Mouse (Mus musculus): ENCODE measurements around the gene Spats1. TPM values are rescaled to one million over a fixed set of nuclear protein-coding genes. Genes with fewer than 3 reads are reported as not detected.

Gene Spats1
- polyA plus RNA-seq, 1 experiment, result 0.04 TPM

DNA sequence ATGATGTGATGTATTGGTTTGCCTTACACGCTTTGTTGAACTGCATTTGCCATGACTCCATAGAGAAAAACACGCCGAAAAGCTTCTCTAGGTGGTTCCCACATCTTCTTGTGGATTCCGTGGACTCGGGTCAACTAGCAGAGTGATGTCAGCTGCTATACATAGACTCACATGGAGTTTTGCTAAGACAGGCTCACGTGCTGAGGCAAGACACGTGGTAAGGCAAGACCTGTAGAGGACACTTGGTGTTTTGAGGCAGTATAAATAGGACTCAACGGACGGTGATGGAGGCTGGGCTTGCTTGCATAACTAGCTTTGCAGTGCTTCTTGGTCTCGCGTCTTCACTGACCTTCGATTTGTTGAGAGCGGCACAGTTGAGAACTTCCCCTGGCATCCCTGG is 23.2 kb upstream of the Spats1 start:
- TF ChIP-seq CTCF (IDR thresholded peaks at IDR 0.05; ENCODE audit: insufficient read depth, low read length), result no peak
- TF ChIP-seq POLR2A (IDR thresholded peaks at IDR 0.05; ENCODE audit: borderline replicate concordance, extremely low read depth, low read depth, low read length), result no peak

DNA sequence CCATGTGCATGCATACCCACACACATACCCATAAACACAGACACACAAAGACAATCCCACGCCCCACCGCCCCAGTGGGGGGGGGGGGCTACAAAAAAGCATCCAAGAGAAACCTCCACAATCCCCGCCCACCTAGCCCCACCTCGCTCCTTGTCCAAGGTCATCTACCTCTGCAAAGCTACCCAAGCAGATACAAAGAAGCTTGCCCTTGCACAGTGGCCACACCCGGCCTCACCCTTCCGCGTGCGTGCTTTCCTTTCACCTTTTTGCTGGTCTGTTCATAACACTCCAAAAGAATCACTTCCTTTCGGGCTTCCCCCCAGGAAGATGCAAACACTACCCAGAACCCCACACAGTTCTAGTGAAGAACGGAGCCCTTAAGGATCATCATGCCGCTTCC is 20.2 kb upstream of the Spats1 start:
- DNase-seq, result no peak
- 68% methylated on average over 11 of the region's 11 CpGs for WGBS
- TF ChIP-seq CTCF (IDR thresholded peaks at IDR 0.05; ENCODE audit: insufficient read depth, low read length), result no peak
- TF ChIP-seq POLR2A (IDR thresholded peaks at IDR 0.05; ENCODE audit: borderline replicate concordance, extremely low read depth, low read depth, low read length), result no peak
- Histone ChIP-seq H3K4me1 (ENCODE audit: control insufficient read depth, insufficient read depth, low read length) (no peaks in the 10 kb centered on the region), H3K4me3 (replicated peaks; ENCODE audit: extremely low read depth, low read depth, low read length) (no peak overlapping the region)

More for the DNA sequence above, 23.2 kb upstream of the Spats1 start:
- WGBS, result 75% methylated on average over 13 of the region's 13 CpGs
- H3K4me1 ChIP-seq (ENCODE audit: control insufficient read depth, insufficient read depth, low read length), result no peaks in the 10 kb centered on the region
- no peak for DNase-seq
- H3K4me3 ChIP-seq (replicated peaks; ENCODE audit: extremely low read depth, low read depth, low read length), result no peak overlapping the region

DNA sequence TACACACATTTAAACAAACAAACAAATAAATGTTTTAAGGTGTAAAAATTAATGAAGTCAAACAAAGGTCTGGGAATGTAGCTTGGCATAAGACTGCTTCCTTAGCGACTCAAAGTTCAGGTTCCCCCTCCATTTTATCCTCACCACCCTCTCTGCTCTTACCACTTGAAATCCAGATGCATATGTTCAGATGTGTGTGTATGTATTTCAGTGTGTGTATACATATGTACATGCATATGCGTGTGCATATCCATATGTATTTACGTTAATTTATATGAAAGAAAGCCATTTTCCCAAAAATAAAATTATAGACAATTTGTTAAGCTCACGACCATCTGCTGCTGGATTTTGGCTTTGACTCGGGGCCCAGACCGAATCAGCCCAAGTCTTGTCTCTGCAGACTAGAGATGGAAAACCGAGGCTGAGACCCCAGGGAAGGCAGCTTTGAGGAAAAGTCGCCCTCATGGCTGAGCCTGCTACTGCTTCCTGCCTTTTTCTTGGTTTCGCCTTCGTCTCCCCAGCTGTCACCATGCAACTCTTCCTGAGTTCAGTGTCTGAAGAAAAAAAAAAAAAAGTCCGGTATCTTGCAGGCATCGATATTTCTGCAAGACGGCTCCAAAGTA is 15.4 kb upstream of the Spats1 start:
- Histone ChIP-seq H3K4me3 (replicated peaks; ENCODE audit: extremely low read depth, low read depth, low read length) (no peak overlapping the region), H3K4me1 (ENCODE audit: control insufficient read depth, insufficient read depth, low read length) (no peaks in the 10 kb centered on the region)
- TF ChIP-seq CTCF (IDR thresholded peaks at IDR 0.05; ENCODE audit: insufficient read depth, low read length) (no peak), POLR2A (IDR thresholded peaks at IDR 0.05; ENCODE audit: borderline replicate concordance, extremely low read depth, low read depth, low read length) (no peak)
- WGBS, result 50% methylated on average over 13 of the region's 13 CpGs
- DNase-seq, result no peak

DNA sequence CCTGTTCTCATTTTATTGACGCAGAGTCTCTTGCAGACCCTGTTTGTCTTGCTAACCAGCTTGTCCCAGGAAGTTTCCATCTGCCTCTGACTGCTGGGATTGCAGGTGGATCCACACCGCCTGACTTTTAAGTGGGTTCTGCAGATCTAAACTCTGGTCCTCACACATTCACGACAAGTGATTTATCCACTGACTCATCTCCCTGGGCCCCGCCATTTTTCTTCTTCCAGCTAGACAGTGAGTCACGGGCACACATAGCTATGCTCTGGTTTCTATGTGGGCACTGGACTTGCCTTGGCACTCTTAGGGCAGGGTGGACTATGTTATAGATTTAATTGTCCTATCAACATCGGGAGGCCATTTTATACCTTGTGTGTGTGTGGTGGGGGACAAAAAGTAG is 14.5 kb upstream of the Spats1 start:
- no peak for DNase-seq
- Histone ChIP-seq H3K4me3 (replicated peaks; ENCODE audit: extremely low read depth, low read depth, low read length) (no peak overlapping the region), H3K4me1 (ENCODE audit: control insufficient read depth, insufficient read depth, low read length) (no peaks in the 10 kb centered on the region)
- TF ChIP-seq POLR2A (IDR thresholded peaks at IDR 0.05; ENCODE audit: borderline replicate concordance, extremely low read depth, low read depth, low read length), result no peak
- 76% methylated on average over 6 of the region's 6 CpGs for WGBS

DNA sequence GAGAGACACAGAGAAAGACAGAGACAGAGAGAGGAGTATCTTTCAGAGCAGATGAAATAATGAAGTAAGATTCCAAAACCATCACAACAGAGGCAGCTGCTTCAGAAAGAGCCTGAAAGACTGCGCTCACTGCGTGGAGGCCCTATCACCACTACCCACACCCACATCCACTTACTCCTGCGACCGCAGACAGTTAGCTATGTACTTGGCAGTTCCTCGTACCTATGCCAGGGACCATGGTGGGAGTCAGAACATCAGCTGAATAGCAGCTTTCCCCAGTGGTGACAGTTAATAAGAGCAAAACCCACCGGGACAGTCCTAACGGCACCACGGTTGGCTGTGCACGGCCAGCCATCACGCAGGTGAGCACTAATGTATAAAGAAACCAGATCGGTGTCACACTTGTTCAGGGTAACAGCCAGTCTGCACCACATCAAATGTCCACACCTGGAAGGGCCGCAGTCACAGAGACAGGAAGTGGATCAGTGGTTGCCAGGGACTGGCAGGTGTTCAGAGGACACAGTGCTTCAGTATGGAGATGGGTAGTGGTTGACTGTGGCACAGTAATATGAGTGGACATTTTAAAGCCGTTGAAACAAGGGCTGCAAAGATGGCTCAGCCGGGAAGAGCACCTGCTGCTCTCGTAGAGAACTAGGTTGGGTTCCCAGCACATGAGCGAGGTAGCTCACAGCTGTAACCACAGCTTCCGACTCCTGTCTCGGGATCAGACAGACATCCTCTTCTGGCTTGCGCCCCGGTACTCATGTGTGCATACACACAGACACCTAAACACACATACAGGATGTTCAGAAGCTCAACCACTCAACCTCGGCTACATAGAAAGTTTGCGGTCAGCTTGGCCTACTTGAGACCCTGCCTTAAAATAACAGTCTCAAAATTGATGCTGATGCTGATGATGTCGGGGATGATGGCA is 13.4 kb upstream of the Spats1 start:
- no peak for TF ChIP-seq CTCF (IDR thresholded peaks at IDR 0.05; ENCODE audit: insufficient read depth, low read length)
- no peaks in the 10 kb centered on the region for H3K4me1 ChIP-seq (ENCODE audit: control insufficient read depth, insufficient read depth, low read length)
- WGBS, result 77% methylated on average over 23 of the region's 23 CpGs
- DNase-seq, result no peak
- no peak overlapping the region for H3K4me3 ChIP-seq (replicated peaks; ENCODE audit: extremely low read depth, low read depth, low read length)

DNA sequence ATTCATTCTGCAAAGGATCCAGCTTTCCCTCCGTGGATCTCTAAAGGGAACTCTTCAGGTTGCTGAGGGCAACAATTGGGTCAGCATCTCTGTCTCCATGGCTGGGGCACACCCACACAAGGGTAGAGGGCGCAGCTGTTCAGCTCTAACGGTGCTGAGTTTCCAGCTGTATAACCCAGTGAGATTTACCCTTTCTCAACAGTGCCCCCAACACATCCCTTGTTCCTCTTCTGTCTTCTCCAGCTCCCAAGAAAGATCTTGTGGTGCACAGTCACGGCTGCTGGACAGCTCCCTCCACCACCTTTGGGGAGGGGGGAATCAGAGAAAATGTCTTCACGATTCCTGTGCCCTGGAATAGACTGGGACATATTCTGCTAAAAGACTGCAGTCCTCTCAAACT is 12.0 kb upstream of the Spats1 start:
- TF ChIP-seq POLR2A (IDR thresholded peaks at IDR 0.05; ENCODE audit: borderline replicate concordance, extremely low read depth, low read depth, low read length) (no peak), CTCF (IDR thresholded peaks at IDR 0.05; ENCODE audit: insufficient read depth, low read length) (no peak)
- no peaks in the 10 kb centered on the region for H3K4me1 ChIP-seq (ENCODE audit: control insufficient read depth, insufficient read depth, low read length)
- H3K4me3 ChIP-seq (replicated peaks; ENCODE audit: extremely low read depth, low read depth, low read length), result no peak overlapping the region
- no peak for DNase-seq
- WGBS, result 11% methylated on average over 5 of the region's 5 CpGs

DNA sequence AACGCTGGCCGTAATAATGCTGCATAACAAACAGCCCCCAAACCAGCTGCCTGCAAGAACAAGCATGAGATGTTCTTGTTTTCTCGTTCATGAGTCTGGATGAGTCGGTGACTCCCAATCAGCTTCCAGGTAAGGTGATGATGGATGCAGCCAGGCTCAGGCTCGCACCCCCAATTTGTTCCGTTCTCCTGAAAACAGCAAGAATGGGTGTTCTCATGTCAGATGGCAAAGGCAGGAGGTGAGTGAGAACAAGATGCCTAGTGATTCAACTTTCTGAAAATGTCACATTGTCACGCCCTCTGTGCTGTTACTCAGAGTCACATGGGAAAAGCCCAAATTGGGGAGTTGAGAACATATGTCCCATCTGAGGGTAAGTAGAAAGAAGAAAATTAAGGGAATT is 10.4 kb upstream of the Spats1 start:
- WGBS, result 84% methylated on average over 7 of the region's 7 CpGs
- Histone ChIP-seq H3K4me3 (replicated peaks; ENCODE audit: extremely low read depth, low read depth, low read length) (no peak overlapping the region), H3K4me1 (ENCODE audit: control insufficient read depth, insufficient read depth, low read length) (no peaks in the 10 kb centered on the region)
- TF ChIP-seq POLR2A (IDR thresholded peaks at IDR 0.05; ENCODE audit: borderline replicate concordance, extremely low read depth, low read depth, low read length) (no peak), CTCF (IDR thresholded peaks at IDR 0.05; ENCODE audit: insufficient read depth, low read length) (no peak)
- no peak for DNase-seq

DNA sequence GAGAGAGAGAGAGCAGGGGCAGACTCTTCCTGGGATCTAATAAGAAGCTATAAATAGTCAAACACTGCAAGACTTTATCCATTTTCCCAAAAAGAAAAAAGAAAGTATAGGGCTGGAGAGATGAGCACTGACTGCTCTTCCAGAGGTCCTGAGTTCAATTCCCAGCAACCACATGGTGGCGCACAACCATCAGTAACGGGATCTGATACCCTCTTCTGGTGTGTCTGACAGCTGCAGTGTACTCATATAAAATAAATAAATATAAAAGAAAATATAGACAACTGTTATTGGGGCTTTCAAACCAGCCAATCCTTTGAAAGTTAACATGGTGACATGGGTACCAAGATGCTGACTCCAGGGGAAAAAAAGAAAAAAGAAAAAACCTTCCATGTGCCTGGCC is 5.2 kb upstream of the Spats1 start:
- 28% methylated on average over 2 of the region's 2 CpGs for WGBS
- no peak overlapping the region for H3K4me3 ChIP-seq (replicated peaks; ENCODE audit: extremely low read depth, low read depth, low read length)
- no peak for DNase-seq
- TF ChIP-seq CTCF (IDR thresholded peaks at IDR 0.05; ENCODE audit: insufficient read depth, low read length) (0 out of 2 replicates have a peak, but pooled peaks have one; percentile 5), POLR2A (IDR thresholded peaks at IDR 0.05; ENCODE audit: borderline replicate concordance, extremely low read depth, low read depth, low read length) (no peak)
- no peaks in the 10 kb centered on the region for H3K4me1 ChIP-seq (ENCODE audit: control insufficient read depth, insufficient read depth, low read length)

DNA sequence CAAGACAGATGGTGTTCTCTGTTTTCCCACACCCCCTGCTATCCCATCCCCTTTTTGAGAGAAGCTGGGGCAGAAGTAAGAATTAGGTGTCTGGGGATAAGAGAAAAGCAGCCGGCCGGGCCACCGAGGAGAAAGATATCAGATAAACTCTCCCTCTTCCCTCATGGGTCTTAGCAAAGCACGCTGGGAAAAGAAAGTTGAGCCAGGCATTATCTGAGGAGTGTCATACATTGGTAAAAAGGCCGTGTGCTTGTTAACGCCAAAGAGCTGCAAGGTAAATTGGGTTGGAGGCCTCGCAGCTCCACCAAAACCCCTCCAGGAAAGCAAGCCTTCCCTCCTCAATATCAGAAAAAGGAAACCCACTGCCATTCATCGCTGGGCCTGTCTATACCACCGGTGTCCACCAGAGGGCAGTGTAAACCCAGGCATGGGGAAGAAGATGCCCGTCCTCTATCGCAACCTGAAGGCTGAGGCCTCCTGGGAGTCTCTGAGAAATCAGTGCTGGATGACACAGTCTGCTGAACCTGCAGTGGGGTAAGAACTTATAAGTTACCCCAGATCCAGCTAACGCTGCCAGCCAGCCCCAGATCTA is 3.1 kb upstream of the Spats1 start:
- WGBS, result 5% methylated on average over 12 of the region's 12 CpGs
- no peak overlapping the region for H3K4me3 ChIP-seq (replicated peaks; ENCODE audit: extremely low read depth, low read depth, low read length)
- H3K4me1 ChIP-seq (ENCODE audit: control insufficient read depth, insufficient read depth, low read length), result 0 out of 2 replicates have a peak, but pooled peaks cover 2% of the 10 kb centered on the region
- TF ChIP-seq POLR2A (IDR thresholded peaks at IDR 0.05; ENCODE audit: borderline replicate concordance, extremely low read depth, low read depth, low read length), result no peak
- TF ChIP-seq CTCF (IDR thresholded peaks at IDR 0.05; ENCODE audit: insufficient read depth, low read length), result peak; percentile 99
- peak; percentile 73 for DNase-seq
